Mouse (Mus musculus): ENCODE measurements around the gene Nxph3.

The Nxph3 gene

DNA sequence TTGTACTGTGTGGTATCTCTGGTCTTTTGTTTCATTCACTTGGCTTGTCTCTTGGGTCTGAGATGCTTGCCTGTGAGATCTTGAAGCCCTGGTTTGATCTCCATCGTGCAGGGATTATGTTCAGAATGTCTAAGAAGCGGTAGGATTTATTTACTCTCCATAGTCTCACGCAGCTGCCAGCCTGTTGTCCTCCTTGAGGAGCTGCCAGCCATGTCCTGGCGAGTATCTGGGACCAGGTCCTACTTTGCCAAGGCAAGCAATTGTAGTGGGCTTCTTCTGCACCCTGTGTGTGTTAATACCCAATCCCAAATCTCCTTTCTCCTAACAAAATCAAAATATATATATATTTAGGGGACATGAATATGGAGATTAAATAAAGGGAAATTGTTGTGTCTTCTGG is 21.4 kb downstream of the Nxph3 start:
- no peak for DNase-seq (ENCODE audit: low read depth)

DNA sequence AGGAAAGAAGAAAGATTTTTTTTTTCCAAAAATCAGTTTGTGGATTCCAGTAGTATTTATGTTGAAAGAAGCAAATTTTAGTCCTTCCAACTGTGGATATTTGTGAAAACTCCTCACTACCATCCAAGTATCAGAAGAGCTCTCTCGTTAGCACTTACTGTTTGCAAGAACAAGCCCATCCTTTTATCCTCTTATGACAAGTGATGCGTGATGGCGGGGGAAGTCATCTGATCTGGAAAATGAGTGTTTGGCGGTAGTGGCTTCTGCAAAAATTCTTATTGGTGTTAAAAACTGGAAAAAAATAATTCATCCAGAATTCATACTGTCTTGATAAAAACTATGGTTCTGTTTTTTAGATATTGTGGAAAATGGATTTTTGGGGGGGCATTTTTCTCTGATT is 22.1 kb downstream of the Nxph3 start:
- DNase-seq (ENCODE audit: low read depth): no peak

DNA sequence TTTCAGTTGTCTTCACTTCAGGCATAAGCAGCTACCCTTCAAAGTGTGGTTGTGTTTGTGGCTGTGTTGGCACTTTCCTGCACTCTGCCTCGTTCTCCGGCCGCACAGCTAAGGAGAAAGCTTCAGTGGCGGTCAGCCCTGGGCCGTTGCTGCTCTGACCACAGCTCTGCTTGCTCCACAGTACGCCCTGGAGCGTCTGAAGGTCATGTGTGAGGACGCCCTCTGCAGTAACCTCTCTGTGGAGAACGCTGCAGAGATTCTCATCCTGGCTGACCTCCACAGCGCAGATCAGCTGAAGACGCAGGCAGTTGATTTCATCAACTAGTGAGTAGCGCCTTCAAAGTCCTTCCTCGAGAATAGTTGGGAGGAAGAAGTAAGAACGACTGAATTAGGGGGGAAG is 24.3 kb downstream of the Nxph3 start:
- DNase-seq (ENCODE audit: low read depth): no peak

DNA sequence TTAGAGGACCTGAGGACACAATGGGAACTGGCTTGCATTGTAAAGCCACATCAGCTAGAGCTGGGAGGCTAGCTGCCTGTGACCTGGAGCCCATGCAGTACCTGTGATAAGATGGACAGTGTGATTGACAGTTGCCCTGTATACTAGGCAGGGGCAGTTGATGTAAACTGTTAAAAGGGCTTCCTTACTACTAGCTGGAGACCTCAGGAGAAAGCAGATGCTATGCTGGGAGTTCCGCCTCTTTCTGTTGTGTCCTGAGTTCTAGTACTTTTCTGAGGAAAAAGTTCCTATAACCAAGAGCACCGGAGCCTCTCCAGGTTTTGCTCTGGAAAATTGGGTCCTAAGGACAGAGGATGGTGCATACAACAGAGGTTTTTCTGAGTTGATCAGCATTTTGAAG is 27.1 kb downstream of the Nxph3 start:
- DNase-seq (ENCODE audit: low read depth): no peak

DNA sequence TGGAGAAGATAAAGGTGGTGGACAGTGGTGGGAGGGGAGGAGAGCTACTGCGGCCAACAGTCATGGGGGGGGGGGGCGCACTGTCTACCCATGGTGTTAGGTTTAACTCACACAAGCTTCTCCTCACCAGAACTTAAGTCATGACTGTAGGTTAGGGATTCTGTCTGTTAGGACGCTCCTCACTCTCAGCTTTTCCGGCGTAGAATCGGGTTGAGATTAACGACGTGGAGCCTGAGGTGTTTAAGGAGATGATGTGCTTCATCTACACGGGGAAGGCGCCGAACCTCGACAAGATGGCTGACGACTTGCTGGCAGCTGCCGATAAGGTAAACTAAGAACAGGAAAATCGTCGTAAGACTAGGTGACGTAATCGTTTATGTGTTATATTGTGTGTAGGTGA is 28.7 kb downstream of the Nxph3 start:
- no peak for DNase-seq (ENCODE audit: low read depth)

GRCm38 (mm10) chr11:95480662-95481061 is 33.7 kb downstream of the Nxph3 start:
- no peak for DNase-seq (ENCODE audit: low read depth)

GRCm38 (mm10) chr11:95479458-95479857 is 34.9 kb downstream of the Nxph3 start:
- peak; percentile 17 for DNase-seq (ENCODE audit: low read depth)

DNA sequence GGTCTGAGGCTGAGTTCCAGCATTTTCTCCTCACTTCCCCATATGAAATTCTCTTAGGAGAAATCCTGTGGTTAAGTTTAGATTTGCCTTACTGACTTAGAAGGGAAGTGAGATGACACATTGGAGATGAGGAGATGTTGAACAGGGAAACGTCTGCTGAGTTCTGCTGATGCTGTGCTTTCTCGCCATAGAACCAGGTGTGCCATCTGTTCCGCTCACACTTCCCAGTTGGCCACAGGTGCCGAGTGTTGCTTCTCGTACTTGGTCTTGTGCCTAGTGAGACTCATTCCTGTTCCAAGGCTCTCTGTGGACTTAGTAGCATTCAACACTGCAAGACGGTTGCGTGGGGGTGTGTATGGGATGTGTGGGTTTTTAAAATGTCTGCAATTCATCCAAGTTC is 38.0 kb downstream of the Nxph3 start:
- no peak for DNase-seq (ENCODE audit: low read depth)

- no peak for DNase-seq (ENCODE audit: low read depth)
These were observed 40.9 kb downstream of the Nxph3 start for GRCm38 (mm10) chr11:95473456-95473855.

- DNase-seq (ENCODE audit: low read depth): no peak
These were observed 41.4 kb downstream of the Nxph3 start for GRCm38 (mm10) chr11:95472942-95473341.

- DNase-seq (ENCODE audit: low read depth): peak; percentile 93
These were observed 46.6 kb downstream of the Nxph3 start for GRCm38 (mm10) chr11:95467731-95468130.

- no peak for DNase-seq (ENCODE audit: low read depth)
These were observed 52.2 kb downstream of the Nxph3 start for GRCm38 (mm10) chr11:95462168-95462567.

DNA sequence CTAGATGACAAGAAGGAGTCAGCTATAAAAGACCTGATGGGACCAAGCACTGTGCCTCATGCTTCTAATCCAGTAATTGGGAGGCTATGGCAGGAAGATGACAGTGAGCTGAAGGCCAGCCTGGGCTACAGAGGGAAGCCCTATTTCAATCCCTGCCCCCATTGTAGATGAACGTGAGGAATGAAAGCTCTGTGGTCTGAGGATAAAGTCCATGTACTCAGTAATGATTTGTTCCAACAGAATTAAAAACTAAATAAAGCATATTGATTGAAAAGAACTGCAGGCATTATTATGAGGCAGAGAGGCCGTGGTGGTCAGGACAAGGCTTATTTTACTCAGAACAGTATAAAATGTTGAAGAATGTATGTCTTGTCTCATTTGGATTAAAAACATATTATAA is 53.5 kb downstream of the Nxph3 start:
- no peak for DNase-seq (ENCODE audit: low read depth)

Data from NIH3T3 (cell line).